Mouse (Mus musculus) heart, adult 11 months (tissue): ENCODE measurements around the gene D630045J12Rik.

ENCODE experiments used
- DNase-seq: peaks from one replicate; pipeline ENCODE4 v3.0.0; 2022

D630045J12Rik gene

GRCm38 (mm10) chr6:38083204-38083603, 170.6 kb downstream of the D630045J12Rik start:
- DNase-seq = no peak

GRCm38 (mm10) chr6:38081727-38082341, 172.0 kb downstream of the D630045J12Rik start:
- DNase-seq = peak; percentile 95

GRCm38 (mm10) chr6:38080364-38080763, 173.4 kb downstream of the D630045J12Rik start:
- no peak for DNase-seq

DNA sequence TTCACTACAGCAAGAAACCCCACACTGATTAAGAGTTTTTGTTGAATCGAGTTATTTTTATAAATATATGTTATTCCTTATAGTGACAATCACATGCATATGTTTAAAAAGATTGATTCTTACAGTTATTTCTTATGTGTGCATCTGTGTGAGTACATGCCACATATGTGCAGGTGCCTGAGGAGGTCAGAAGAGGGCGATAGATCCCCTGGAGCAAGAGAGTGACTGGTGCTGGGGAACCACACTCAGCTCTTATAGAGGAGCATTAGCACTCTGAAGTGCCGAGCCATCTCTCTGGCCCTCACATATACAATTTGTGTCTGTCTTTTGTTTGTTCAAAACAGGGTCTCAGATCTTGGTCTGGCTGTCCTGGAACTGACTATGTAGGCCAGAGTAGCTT, 180.2 kb downstream of the D630045J12Rik start:
- DNase-seq = no peak
